Mouse (Mus musculus): ENCODE measurements around the gene Atxn7l2. TPM values are rescaled to one million over a fixed set of nuclear protein-coding genes. Genes with fewer than 3 reads are reported as not detected.

The Atxn7l2 gene
- polyA plus RNA-seq, 1 experiment from 2014 or later, result 25.6 TPM

- H3K4me1 ChIP-seq (ENCODE audit: control insufficient read depth, insufficient read depth, low read length), result no peaks in the 10 kb centered on the region
- no peaks in the 10 kb centered on the region for H3K27me3 ChIP-seq (ENCODE audit: control insufficient read depth, insufficient read depth, low read length)
- H3K9ac ChIP-seq (ENCODE audit: low read length), result no peak overlapping the region
- ATAC-seq (ENCODE audit: insufficient number of reproducible peaks, low FRiP score, low TSS enrichment, low read depth), result no peak
- H3K27ac ChIP-seq (replicated peaks; ENCODE audit: low read depth, low read length), result no peak overlapping the region
- no peaks in the 10 kb centered on the region for H3K36me3 ChIP-seq (ENCODE audit: control insufficient read depth, insufficient read depth, low read length)
- no peak for DNase-seq (ENCODE audit: low spot score)
- H3K4me2 ChIP-seq (ENCODE audit: low read depth, severe bottlenecking), result no peak overlapping the region
- WGBS, result 71% methylated on average over 9 of the region's 9 CpGs
- no peaks in the 10 kb centered on the region for H3K9me3 ChIP-seq (ENCODE audit: control insufficient read depth, low read length)
- H3K4me3 ChIP-seq (ENCODE audit: low read depth, low read length), result no peak overlapping the region
These were observed 52.2 kb downstream of the Atxn7l2 start for GRCm38 (mm10) chr3:108158383-108159037.

GRCm38 (mm10) chr3:108154656-108155055 is 56.1 kb downstream of the Atxn7l2 start, which contains the start of gene Gpr61:
Gpr61 (minus strand) TSS chr3:108154882.
- ATAC-seq (ENCODE audit: insufficient number of reproducible peaks, low FRiP score, low TSS enrichment, low read depth) (no peak), DNase-seq (ENCODE audit: low spot score) (no peak)
- H3K27ac ChIP-seq (replicated peaks; ENCODE audit: low read depth, low read length), result no peak within 1 kb of the TSS
- no peak within 1 kb of the TSS for H3K4me3 ChIP-seq (ENCODE audit: low read depth, low read length)
- H3K36me3 ChIP-seq (ENCODE audit: control insufficient read depth, insufficient read depth, low read length), result no peaks in the 10 kb centered on the region
- H3K9me3 ChIP-seq (ENCODE audit: control insufficient read depth, low read length), result no peaks in the 10 kb centered on the region
- no peak within 1 kb of the TSS for H3K4me2 ChIP-seq (ENCODE audit: low read depth, severe bottlenecking)
- WGBS, result 47% methylated on average over 4 of the region's 4 CpGs
- H3K9ac ChIP-seq (ENCODE audit: low read length), result no peak within 1 kb of the TSS
- H3K4me1 ChIP-seq (ENCODE audit: control insufficient read depth, insufficient read depth, low read length), result no peaks in the 10 kb centered on the region
- H3K27me3 ChIP-seq (ENCODE audit: control insufficient read depth, insufficient read depth, low read length), result no peaks in the 10 kb centered on the region

GRCm38 (mm10) chr3:108152290-108152689 is 58.4 kb downstream of the Atxn7l2 start:
- no peaks in the 10 kb centered on the region for H3K27me3 ChIP-seq (ENCODE audit: control insufficient read depth, insufficient read depth, low read length)
- no peaks in the 10 kb centered on the region for H3K9me3 ChIP-seq (ENCODE audit: control insufficient read depth, low read length)
- no peaks in the 10 kb centered on the region for H3K36me3 ChIP-seq (ENCODE audit: control insufficient read depth, insufficient read depth, low read length)
- H3K4me3 ChIP-seq (ENCODE audit: low read depth, low read length), result no peak overlapping the region
- WGBS, result 86% methylated on average over 3 of the region's 3 CpGs
- H3K9ac ChIP-seq (ENCODE audit: low read length), result no peak overlapping the region
- no peak for ATAC-seq (ENCODE audit: insufficient number of reproducible peaks, low FRiP score, low TSS enrichment, low read depth)
- no peak overlapping the region for H3K27ac ChIP-seq (replicated peaks; ENCODE audit: low read depth, low read length)
- no peaks in the 10 kb centered on the region for H3K4me1 ChIP-seq (ENCODE audit: control insufficient read depth, insufficient read depth, low read length)
- H3K4me2 ChIP-seq (ENCODE audit: low read depth, severe bottlenecking), result no peak overlapping the region
- no peak for DNase-seq (ENCODE audit: low spot score)

Other genes with a start within 250 kb of the Atxn7l2 start
- gene Gstm3, start 241.7 kb downstream of the Atxn7l2 start, polyA plus RNA-seq (2014; fragmentation: Nextera tagmentation; extraction: Ambion mirVana), result not detected in 2 replicates
- gene Gstm2, start 224.5 kb downstream of the Atxn7l2 start, polyA plus RNA-seq (2014; fragmentation: Nextera tagmentation; extraction: Ambion mirVana), result 30.1 and 32.1 TPM in 2 replicates
- gene Gstm1, start 193.0 kb downstream of the Atxn7l2 start, polyA plus RNA-seq (2014; fragmentation: Nextera tagmentation; extraction: Ambion mirVana), result 32.8 and 33.9 TPM in 2 replicates
- gene Gstm4, start 166.0 kb downstream of the Atxn7l2 start, polyA plus RNA-seq (2014; fragmentation: Nextera tagmentation; extraction: Ambion mirVana), result 13.2 and 15.1 TPM in 2 replicates
- gene Ampd2, start 124.3 kb downstream of the Atxn7l2 start, polyA plus RNA-seq (2014; fragmentation: Nextera tagmentation; extraction: Ambion mirVana), result 37.0 and 38.0 TPM in 2 replicates
- 1.6 and 1.8 TPM in 2 replicates for gene Gnat2, start 118.1 kb downstream of the Atxn7l2 start, polyA plus RNA-seq (2014; fragmentation: Nextera tagmentation; extraction: Ambion mirVana)
- gene Gnai3, start 64.8 kb downstream of the Atxn7l2 start, polyA plus RNA-seq (2014; fragmentation: Nextera tagmentation; extraction: Ambion mirVana), result 192 and 198 TPM in 2 replicates
- gene Gpr61, start 56.1 kb downstream of the Atxn7l2 start, polyA plus RNA-seq (2014; fragmentation: Nextera tagmentation; extraction: Ambion mirVana), result 0.11 and 0.29 TPM in 2 replicates
- gene Amigo1, start 24.6 kb downstream of the Atxn7l2 start, polyA plus RNA-seq (2014; fragmentation: Nextera tagmentation; extraction: Ambion mirVana), result 2.2 and 2.7 TPM in 2 replicates
- 0.98 and 1.1 TPM in 2 replicates for gene Cyb561d1, start 9.7 kb downstream of the Atxn7l2 start, polyA plus RNA-seq (2014; fragmentation: Nextera tagmentation; extraction: Ambion mirVana)
- 0.43 and 0.51 TPM in 2 replicates for gene Sypl2, start 15.7 kb upstream of the Atxn7l2 start, polyA plus RNA-seq (2014; fragmentation: Nextera tagmentation; extraction: Ambion mirVana)
- 348 and 359 TPM in 2 replicates for gene Psma5, start 46.0 kb upstream of the Atxn7l2 start, polyA plus RNA-seq (2014; fragmentation: Nextera tagmentation; extraction: Ambion mirVana)
- 14.1 TPM in 2 replicates for gene Sort1, start 73.1 kb upstream of the Atxn7l2 start, polyA plus RNA-seq (2014; fragmentation: Nextera tagmentation; extraction: Ambion mirVana)
- not detected in 2 replicates for gene Mybphl, start 154.0 kb upstream of the Atxn7l2 start, polyA plus RNA-seq (2014; fragmentation: Nextera tagmentation; extraction: Ambion mirVana)
- 79.5 TPM in 2 replicates for gene Psrc1, start 172.9 kb upstream of the Atxn7l2 start, polyA plus RNA-seq (2014; fragmentation: Nextera tagmentation; extraction: Ambion mirVana)
- gene Celsr2, start 204.6 kb upstream of the Atxn7l2 start, polyA plus RNA-seq (2014; fragmentation: Nextera tagmentation; extraction: Ambion mirVana), result 3.2 and 4.9 TPM in 2 replicates
- 128 and 130 TPM in 2 replicates for gene Sars, start 234.3 kb upstream of the Atxn7l2 start, polyA plus RNA-seq (2014; fragmentation: Nextera tagmentation; extraction: Ambion mirVana)

Data from limb, embryonic 11.5 days (tissue).